Mouse (Mus musculus) adipocyte (in vitro differentiated cells): ENCODE results near the gene Slc22a2.
"Not testable (repeated sequence)": the region's sequence is repeated elsewhere in the genome, so short reads cannot be mapped to it uniquely, and the experiment has no call there.

Source experiments
- DNase-seq: peaks from one replicate; pipeline ENCODE4 v3.0.0-alpha.2; 2016; ENCODE audit warnings: low spot score

Gene Slc22a2

GRCm38 (mm10) chr17:12583991-12584390 lies at the start of gene Slc22a2:
Slc22a2 (plus strand) TSS chr17:12584132.
- DNase-seq: no peak

DNA sequence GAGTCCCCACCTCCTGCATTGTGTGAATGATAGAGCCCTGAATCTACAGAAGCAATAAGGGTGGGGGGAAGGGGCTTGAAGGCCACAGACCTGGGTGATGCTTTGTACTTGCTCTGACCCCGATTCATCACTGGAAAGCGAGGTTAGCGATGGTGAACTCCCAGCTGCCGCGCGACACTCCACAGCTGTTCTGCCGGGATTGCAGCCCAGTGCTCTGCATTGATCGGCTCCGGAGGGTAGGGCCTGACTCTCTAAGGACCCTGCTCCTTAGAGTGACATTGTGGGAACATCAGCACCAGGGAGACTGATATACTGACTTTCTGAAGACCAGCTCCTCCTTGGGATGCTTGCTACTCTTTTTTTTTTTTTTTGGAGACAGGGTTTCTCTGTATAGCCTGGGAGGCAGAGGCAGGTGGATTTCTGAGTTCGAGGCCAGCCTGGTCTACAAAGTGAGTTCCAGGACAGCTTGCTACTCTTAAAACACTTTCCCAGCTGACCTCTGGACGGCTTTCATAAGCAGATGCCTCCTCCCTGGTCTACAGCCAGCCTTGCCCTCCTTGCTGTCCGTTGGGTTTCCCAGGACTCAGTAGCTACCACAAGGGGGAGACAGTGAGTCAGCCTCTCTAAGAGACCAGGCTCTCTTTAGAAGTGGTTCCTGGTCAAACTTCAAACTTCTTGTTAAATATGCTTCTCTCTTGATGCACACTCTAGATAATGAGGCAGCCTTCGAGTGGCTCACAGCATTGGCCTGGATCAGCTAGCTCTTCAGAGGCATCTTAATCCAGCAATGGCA lies 49.4 kb upstream of the Slc22a2 start:
- DNase-seq: peak; percentile 84

- DNase-seq: peak; percentile 17
Measured at GRCm38 (mm10) chr17:12562215-12562614, 21.7 kb upstream of the Slc22a2 start.

- not testable (repeated sequence) for DNase-seq
Measured at GRCm38 (mm10) chr17:12564481-12565000, 19.4 kb upstream of the Slc22a2 start.

DNA sequence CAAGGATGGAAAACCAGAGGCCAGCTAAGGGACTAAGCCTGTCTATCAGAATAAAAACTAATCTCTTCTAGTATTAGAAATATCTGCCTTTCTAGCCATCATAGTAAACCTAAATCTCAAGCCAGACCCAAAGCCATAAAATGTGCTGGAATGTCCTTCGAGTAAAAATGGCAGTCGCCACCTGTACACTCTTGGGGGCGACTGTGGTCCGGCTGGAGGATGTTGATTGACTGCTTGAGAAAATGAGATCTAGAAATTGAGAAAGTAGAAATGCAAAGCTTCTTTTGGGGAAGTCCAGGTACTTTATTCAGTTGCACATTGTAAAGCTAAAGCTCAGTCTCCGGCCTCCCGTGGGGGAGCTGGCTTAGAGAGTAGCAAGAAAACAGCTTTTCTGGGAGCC lies 18.5 kb upstream of the Slc22a2 start:
- DNase-seq: no peak

DNA sequence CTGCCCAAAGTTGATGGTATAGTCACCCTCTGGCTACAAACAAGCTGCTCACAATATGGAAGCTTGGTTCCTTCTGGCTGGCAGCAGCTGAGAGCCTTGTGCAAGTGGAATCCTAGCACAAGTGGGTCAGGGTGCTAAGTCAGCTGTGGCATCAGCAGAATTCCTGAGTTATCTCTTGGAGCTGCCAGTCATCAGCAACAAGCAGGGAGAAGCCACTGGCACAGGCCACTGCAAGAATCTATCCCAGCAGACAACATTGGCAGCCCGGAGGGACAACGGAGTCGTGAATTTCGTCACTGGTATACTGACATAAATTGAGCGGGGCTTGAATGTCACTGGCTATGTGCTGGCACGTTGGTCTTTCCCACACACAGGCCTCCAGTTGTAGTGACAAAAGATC lies 12.6 kb upstream of the Slc22a2 start:
- peak; percentile 81 for DNase-seq

GRCm38 (mm10) chr17:12571924-12572463 lies 11.9 kb upstream of the Slc22a2 start:
- DNase-seq: peak; percentile 27

DNA sequence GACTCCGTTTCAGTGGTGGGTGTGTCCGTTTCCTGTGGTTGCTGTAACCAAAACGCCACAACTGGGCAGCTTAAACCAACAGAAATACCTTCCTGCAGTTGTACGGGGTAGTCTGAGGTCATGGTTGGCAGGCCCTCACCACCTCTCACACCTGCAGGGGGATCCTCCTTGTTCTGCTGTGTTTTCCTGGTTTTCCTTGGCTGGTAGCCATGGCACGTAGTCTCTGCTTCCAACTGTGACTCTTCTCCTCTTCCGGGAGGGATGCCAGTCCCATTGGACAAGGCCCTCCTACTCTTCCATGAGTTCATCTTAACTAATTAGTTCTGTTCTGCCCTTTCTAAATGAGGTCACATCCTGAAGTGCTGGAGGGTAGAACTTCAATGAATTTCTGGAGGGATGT lies 8.5 kb upstream of the Slc22a2 start:
- no peak for DNase-seq

DNA sequence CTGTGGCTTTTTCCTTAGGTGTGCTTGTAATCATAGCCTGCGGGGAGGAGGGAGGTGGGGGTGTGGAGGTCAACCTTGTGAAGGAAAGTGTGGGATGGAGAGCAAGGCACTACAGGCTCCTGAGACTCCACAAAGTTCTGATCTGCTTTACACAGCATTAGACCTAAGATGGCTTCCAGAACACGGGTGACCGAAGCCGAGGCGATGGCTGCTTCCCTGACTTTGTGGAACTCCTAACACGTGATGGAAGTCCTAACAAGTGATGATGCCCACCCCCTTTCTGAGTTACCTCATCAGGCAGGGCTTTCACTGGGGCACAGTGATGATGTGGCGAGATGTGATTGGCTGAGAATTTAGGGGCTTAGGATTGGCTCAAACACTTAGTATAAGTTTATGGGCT lies 6.8 kb upstream of the Slc22a2 start:
- DNase-seq: no peak

DNA sequence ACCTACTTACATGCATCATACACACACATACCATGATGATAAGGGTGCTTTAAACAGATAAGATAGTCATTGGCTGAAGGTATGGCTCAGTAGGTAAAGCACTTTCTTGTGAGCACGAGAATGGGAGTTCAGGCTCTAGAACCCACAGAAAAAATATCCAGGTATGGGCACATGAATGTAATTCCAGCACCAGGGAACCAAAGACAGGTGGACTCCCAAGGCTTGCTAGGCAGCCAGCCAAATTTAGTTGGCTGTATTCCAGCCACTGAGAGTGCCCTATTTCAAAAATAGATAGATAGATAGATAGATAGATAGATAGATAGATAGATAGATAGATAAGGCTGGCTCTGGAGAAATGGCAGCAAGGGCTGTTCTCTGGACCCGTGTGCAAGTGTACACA lies 1.4 kb downstream of the Slc22a2 start:
- no peak for DNase-seq

DNA sequence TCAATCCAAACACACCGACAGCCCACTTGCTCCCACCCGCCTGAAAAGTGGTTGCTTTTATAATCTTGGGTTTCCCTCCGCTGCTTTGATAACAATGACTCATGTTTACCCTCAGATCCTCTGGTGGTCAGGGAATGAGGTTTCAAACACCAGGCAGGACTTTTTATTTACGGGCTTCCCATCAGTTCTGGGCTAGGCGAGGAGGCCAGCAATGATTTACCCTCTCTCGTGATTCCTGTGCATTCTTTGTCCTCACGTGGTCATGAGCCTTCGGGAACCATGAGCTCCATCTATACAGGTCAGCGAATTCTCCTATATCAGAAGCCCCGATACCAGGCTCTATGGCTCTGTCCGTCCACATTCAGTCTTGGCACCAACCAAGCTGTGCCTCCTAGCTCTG lies 3.0 kb downstream of the Slc22a2 start:
- no peak for DNase-seq

DNA sequence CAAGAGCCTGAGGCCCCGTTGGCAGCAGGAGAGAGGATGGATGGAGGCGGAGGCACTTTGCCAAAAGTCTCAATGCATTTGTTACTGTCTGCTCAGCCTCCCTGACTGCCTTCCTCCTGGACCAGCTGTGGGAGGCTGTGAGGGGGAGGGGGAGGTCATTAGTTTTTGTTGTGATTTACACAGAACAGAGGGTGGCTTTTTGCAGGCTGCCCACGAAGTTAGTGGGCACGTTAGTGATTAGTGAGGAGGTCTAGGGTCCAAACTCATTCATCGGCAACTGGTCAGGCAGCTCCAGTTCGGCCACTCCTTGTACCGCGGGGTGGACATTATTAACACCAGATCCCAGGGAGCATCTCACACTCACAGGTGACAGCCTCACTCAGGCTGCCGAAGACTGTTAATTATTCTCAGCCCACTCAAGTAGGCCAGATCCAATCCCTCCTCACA lies 4.9 kb downstream of the Slc22a2 start:
- DNase-seq: no peak

- DNase-seq: no peak
Measured at GRCm38 (mm10) chr17:12590911-12591625, 7.1 kb downstream of the Slc22a2 start.

DNA sequence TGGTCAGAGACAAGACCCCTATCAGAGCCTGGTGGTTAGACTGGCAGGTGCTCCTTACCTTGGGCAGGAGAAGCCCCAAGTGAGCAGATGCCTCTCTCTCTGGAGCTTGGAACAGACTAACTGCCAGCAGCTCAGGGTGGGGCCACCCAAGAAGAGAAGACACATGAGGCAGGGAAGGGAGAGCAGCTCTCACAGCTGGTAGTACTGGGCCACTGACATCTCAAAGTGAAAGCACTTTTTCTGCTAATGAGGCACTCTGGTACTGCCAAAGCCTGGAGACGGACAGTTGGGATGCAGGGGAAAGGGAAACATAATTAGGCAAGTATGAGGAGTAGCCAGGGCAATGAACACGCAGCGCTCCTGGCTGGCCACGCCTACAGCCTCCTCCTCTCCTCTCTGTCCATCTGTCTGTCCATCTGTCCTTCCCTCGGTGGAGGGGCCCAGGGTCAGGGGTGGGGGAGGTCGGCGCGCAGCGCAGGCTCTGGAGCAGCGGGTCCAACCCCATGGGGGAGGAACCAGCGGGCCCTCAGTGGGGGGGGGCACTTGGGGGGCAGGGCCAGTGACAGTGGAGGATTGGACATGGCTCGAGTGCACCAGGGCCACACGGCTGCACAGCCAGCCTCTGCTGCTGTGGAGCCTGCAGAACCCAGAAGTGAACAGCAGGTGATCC lies 12.0 kb downstream of the Slc22a2 start:
- DNase-seq: peak; percentile 28

GRCm38 (mm10) chr17:12606634-12607033 lies 22.7 kb downstream of the Slc22a2 start:
- DNase-seq: no peak

DNA sequence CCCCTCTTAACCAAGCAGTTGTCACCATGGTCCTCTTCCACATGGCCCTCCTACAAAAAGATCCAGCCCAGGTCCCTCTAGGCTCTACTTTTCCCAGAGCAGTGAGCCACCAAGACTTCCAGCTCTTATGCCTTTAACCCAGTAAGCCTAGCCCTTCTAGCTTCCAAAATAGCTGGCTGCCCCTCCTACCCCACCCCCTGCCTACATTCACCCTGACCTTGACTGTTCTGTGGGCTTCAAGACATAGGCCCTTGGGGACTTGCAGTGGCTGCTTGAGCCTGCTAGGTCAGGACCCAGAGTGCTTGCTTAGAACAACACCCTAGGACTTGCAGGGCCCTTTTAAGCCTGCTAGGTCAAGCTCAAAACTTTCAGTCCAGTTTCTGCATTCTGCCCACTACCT lies 23.3 kb downstream of the Slc22a2 start:
- no peak for DNase-seq

DNA sequence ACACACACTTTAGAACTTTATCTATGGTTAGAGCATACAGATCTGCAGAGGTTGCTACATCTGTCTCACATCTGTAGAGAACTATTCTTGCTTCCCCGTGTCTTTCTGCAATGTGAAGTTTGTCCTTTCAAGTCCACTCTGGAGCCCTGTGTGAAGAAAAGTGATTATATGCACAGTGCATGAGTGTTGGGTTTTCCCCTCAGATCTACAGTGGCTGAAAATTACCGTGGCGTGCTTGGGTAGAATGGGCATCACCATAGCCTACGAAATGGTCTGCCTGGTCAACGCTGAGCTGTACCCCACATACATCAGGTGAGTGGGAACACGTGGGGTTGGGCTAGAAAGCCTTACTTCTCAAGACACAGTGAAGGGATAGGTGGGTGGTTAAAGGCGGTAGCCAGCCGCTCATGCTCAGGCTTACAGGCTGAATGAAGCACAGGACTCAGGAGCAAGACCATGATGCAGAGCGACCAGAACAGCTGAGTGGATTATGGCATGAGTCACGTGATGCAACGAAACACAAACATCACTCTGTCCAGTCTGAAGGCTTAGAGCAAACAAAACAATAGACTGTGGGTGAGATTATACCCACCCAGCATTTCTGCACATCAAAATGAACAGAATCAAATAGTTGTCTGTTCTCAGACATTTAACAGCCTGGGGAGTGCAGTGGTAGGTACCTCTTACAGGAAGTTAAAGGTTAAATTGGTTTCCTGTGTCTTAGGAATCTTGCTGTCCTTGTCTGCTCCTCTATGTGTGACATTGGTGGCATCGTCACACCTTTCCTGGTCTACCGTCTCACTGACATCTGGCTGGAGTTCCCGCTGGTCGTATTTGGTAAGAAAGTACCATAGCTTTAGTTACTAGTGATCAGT lies 30.8 kb downstream of the Slc22a2 start:
- DNase-seq: no peak

- DNase-seq: no peak
Measured at GRCm38 (mm10) chr17:12615429-12615828, 31.5 kb downstream of the Slc22a2 start.

GRCm38 (mm10) chr17:12619641-12620040 lies 35.7 kb downstream of the Slc22a2 start:
- no peak for DNase-seq

DNA sequence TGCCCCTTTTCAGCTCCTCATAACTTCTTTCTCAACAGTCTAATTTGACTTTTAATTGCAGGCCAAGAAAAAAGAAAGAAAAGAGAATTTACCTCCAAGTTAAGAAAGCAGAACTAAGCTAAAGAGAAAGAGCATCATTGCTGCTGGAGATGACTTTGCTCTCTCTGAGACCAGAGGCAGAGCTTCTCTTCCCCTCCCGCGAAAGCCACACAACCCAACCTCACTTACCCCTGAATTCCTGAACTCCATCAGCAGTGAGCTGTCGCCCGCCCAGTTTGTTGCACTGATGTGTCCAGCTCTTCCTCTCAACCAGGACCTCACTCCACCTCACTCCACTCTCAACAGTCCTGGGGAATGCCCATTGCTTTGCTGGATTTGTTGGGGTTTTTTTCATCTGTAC lies 44.1 kb downstream of the Slc22a2 start:
- DNase-seq: no peak

DNA sequence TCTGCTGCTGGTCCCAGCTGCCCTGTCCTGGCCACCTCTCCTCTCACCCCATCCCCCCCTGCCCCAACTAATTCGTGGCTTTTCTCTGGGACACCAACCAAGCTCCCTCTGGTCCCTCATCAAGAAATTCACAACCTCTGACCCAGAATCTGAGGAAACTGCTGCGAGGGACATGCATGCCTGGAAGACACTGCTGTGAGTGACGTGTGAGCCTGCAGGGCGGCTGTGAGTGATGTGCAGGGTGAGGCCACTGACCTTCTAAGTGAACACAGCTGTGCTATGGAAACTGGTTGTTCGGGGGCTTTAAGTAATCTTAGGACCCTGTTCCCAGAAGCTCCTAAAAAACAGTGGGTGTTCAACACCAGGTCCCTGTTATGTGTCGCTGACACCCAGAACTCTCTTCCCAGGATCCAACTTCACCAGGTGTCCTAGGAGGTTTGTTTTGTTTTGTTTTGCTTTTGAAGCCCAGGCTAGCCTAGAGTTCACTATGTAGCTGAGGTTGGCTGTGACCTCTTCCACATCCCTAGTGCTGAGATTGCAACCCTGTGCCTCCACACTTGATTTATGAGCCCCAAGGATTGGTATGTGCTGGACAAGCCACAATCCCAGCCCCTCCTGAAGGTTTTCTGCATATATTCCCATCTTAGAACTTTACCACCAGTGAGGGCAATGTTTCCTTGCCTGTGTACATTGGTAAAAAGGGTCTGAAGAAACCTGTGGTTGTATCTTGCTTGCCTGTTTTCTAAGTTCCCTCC lies 47.2 kb downstream of the Slc22a2 start:
- no peak for DNase-seq
